Mouse (Mus musculus) CH12.LX (cell line): Measurements from ENCODE around the gene Sel1l. TPM values are rescaled to one million over a fixed set of nuclear protein-coding genes. Genes with fewer than 3 reads are reported as not detected.

ENCODE experiments used
- DNase-seq: peaks from one replicate; pipeline ENCODE4 v3.0.0-alpha.2; 2013; ENCODE audit errors: extremely low read depth
- H3K27ac ChIP-seq: 2 replicates; pipeline ENCODE4 v1.5.1; 2012; ENCODE audit warnings: low read depth, mild to moderate bottlenecking, control low read depth, moderate library complexity; ENCODE audit not compliant: insufficient read depth
- H3K27me3 ChIP-seq: replicated peaks from 2 replicates; pipeline ENCODE3; 2012; ENCODE audit warnings: inconsistent platforms
- H3K36me3 ChIP-seq, 2 experiments: replicated peaks in 1 of 2; 2 replicates each; pipeline versions ENCODE3 to v1.6.1; 2012; ENCODE audit warnings: inconsistent platforms in 1 of 2, low read length in 1 of 2, mild to moderate bottlenecking in 1 of 2, mixed read lengths in 1 of 2, moderate library complexity in 1 of 2; ENCODE audit not compliant: control insufficient read depth in 1 of 2, insufficient read depth in 1 of 2
- H3K4me1 ChIP-seq, 2 experiments: 2 replicates each; pipeline ENCODE4 v1.6.1; 2012; ENCODE audit warnings: inconsistent platforms in 1 of 2, moderate library complexity in 1 of 2; ENCODE audit not compliant: insufficient read depth in 2 of 2, control insufficient read depth in 1 of 2
- H3K4me2 ChIP-seq: 2 replicates; pipeline ENCODE4 v1.6.1; 2012; ENCODE audit warnings: low read depth, mild to moderate bottlenecking, control low read depth; ENCODE audit not compliant: poor library complexity, insufficient read depth, severe bottlenecking
- H3K4me3 ChIP-seq, 3 experiments: fragments of 150-350 bp in 1 of 3; sonication (generic) in 1 of 3; replicated peaks in 1 of 3; 2 replicates each; pipeline versions ENCODE3 to v1.5.1; 2011 to 2012; ENCODE audit warnings: low read depth in 2 of 3, low read length in 2 of 3, mild to moderate bottlenecking in 2 of 3, moderate library complexity in 2 of 3, control low read depth in 1 of 3, improper control_type of control experiment in 1 of 3, inconsistent platforms in 1 of 3, mixed read lengths in 1 of 3; ENCODE audit not compliant: poor library complexity in 1 of 3
- H3K79me2 ChIP-seq: replicated peaks from 2 replicates; pipeline ENCODE4 v1.6.1; 2012; ENCODE audit warnings: mild to moderate bottlenecking, moderate library complexity; ENCODE audit not compliant: control insufficient read depth, poor library complexity, insufficient read depth, severe bottlenecking; ENCODE audit errors: extremely low read depth
- H3K9ac ChIP-seq: 2 replicates; pipeline ENCODE4 v1.6.1; 2012; ENCODE audit warnings: low read depth, mild to moderate bottlenecking, control low read depth, moderate library complexity; ENCODE audit not compliant: insufficient read depth
- H3K9me3 ChIP-seq: replicated peaks from 2 replicates; pipeline ENCODE3; 2012; ENCODE audit warnings: low read length, inconsistent platforms, mixed read lengths
- BHLHE40 ChIP-seq: IDR thresholded peaks from 2 replicates; pipeline ENCODE4 v1.6.1; 2011; ENCODE audit warnings: mild to moderate bottlenecking, low read depth, low read length, improper control_type of control experiment
- CHD1 ChIP-seq: IDR thresholded peaks from 2 replicates; pipeline ENCODE4 v1.6.1; 2012; ENCODE audit warnings: low read depth, low read length, improper control_type of control experiment, inconsistent platforms
- CHD2 ChIP-seq: IDR thresholded peaks from 2 replicates; pipeline ENCODE4 v1.6.1; 2011; ENCODE audit warnings: low read length, improper control_type of control experiment
- CTCF ChIP-seq, 2 experiments: IDR thresholded peaks in 1 of 2; conservative IDR thresholded peaks in 1 of 2; 2 replicates each; pipeline ENCODE4 v1.5.1; 2011 to 2012; ENCODE audit warnings: low read depth in 2 of 2, low read length in 2 of 2, improper control_type of control experiment in 1 of 2, inconsistent platforms in 1 of 2, mild to moderate bottlenecking in 1 of 2, moderate library complexity in 1 of 2
- E2F4 ChIP-seq: IDR thresholded peaks from 2 replicates; pipeline ENCODE4 v1.6.1; 2011; ENCODE audit warnings: low read depth, low read length, improper control_type of control experiment; ENCODE audit not compliant: insufficient replicate concordance
- ELF1 ChIP-seq: IDR thresholded peaks from 2 replicates; pipeline ENCODE4 v1.6.1; 2014; ENCODE audit warnings: low read depth, mild to moderate bottlenecking, inconsistent platforms, low read length, improper control_type of control experiment
- EP300 ChIP-seq: IDR thresholded peaks from 2 replicates; pipeline ENCODE4 v1.6.1; 2011; ENCODE audit warnings: low read length, improper control_type of control experiment
- ETS1 ChIP-seq: conservative IDR thresholded peaks from 2 replicates; pipeline ENCODE4 v1.6.1; 2012; ENCODE audit warnings: low read depth, mild to moderate bottlenecking, inconsistent platforms, low read length, improper control_type of control experiment, moderate library complexity
- GABPA ChIP-seq: IDR thresholded peaks from 2 replicates; pipeline ENCODE4 v1.6.1; 2012; ENCODE audit warnings: low read depth, low read length, improper control_type of control experiment, inconsistent platforms; ENCODE audit not compliant: insufficient replicate concordance
- HCFC1 ChIP-seq: IDR thresholded peaks from 2 replicates; pipeline ENCODE4 v1.6.1; 2012; ENCODE audit warnings: low read depth, mild to moderate bottlenecking, inconsistent platforms, low read length, improper control_type of control experiment
- IRF4 ChIP-seq: IDR thresholded peaks from 2 replicates; pipeline ENCODE4 v1.6.1; 2014; ENCODE audit warnings: low read depth, mild to moderate bottlenecking, inconsistent platforms, low read length, improper control_type of control experiment
- JUN ChIP-seq: IDR thresholded peaks from 2 replicates; pipeline ENCODE4 v1.6.1; 2011; ENCODE audit warnings: low read depth, mild to moderate bottlenecking, low read length, improper control_type of control experiment, moderate library complexity; ENCODE audit not compliant: insufficient read depth
- JUND ChIP-seq: conservative IDR thresholded peaks from 2 replicates; pipeline ENCODE4 v1.6.1; 2011; ENCODE audit warnings: low read depth, low read length, improper control_type of control experiment
- KAT2A ChIP-seq: IDR thresholded peaks from 2 replicates; pipeline ENCODE4 v1.6.1; 2012; ENCODE audit warnings: low read length, improper control_type of control experiment, inconsistent platforms; ENCODE audit not compliant: insufficient replicate concordance
- MAFK ChIP-seq: IDR thresholded peaks from 2 replicates; pipeline ENCODE4 v1.6.1; 2011; ENCODE audit warnings: low read length, improper control_type of control experiment; ENCODE audit not compliant: insufficient replicate concordance
- MAX ChIP-seq: IDR thresholded peaks from 2 replicates; pipeline ENCODE4 v1.6.1; 2011; ENCODE audit warnings: low read length, improper control_type of control experiment
- MAZ ChIP-seq: IDR thresholded peaks from 2 replicates; pipeline ENCODE4 v1.6.1; 2012; ENCODE audit warnings: low read depth, mild to moderate bottlenecking, inconsistent platforms, low read length, improper control_type of control experiment, moderate library complexity
- MEF2A ChIP-seq: IDR thresholded peaks from 2 replicates; pipeline ENCODE4 v1.6.1; 2014; ENCODE audit warnings: low read depth, mild to moderate bottlenecking, inconsistent platforms, low read length, improper control_type of control experiment, borderline replicate concordance
- MXI1 ChIP-seq: IDR thresholded peaks from 2 replicates; pipeline ENCODE4 v1.6.1; 2011; ENCODE audit warnings: mild to moderate bottlenecking, low read depth, low read length, improper control_type of control experiment
- MYC ChIP-seq: IDR thresholded peaks from 2 replicates; pipeline ENCODE4 v1.6.1; 2011; ENCODE audit warnings: low read depth, mild to moderate bottlenecking, improper control_type of control experiment, low read length
- NELFE ChIP-seq: IDR thresholded peaks from 2 replicates; pipeline ENCODE4 v1.6.1; 2011; ENCODE audit warnings: low read depth, low read length, improper control_type of control experiment
- NRF1 ChIP-seq: IDR thresholded peaks from 2 replicates; pipeline ENCODE4 v1.6.1; 2014; ENCODE audit warnings: low read depth, mild to moderate bottlenecking, inconsistent platforms, low read length, improper control_type of control experiment, moderate library complexity
- PAX5 ChIP-seq: IDR thresholded peaks from 2 replicates; pipeline ENCODE4 v1.6.1; 2012; ENCODE audit warnings: low read length, inconsistent platforms, mixed read lengths
- POLR2A ChIP-seq: IDR thresholded peaks from 2 replicates; pipeline ENCODE4 v1.6.1; 2011; ENCODE audit warnings: low read depth, mild to moderate bottlenecking, improper control_type of control experiment, low read length
- POLR2AphosphoS2 ChIP-seq: IDR thresholded peaks from 2 replicates; pipeline ENCODE4 v1.6.1; 2011; ENCODE audit warnings: low read depth, low read length, improper control_type of control experiment
- RAD21 ChIP-seq: IDR thresholded peaks from 2 replicates; pipeline ENCODE4 v1.6.1; 2011; ENCODE audit warnings: low read depth, mild to moderate bottlenecking, low read length, improper control_type of control experiment, moderate library complexity
- RCOR1 ChIP-seq: conservative IDR thresholded peaks from 2 replicates; pipeline ENCODE4 v1.6.1; 2012; ENCODE audit warnings: low read depth, mild to moderate bottlenecking, inconsistent platforms, low read length, improper control_type of control experiment
- SIN3A ChIP-seq: IDR thresholded peaks from 2 replicates; pipeline ENCODE4 v1.6.1; 2012; ENCODE audit warnings: low read length, improper control_type of control experiment, inconsistent platforms
- SMC3 ChIP-seq: IDR thresholded peaks from 2 replicates; pipeline ENCODE4 v1.6.1; 2011; ENCODE audit warnings: low read depth, low read length, improper control_type of control experiment
- TBP ChIP-seq: conservative IDR thresholded peaks from 2 replicates; pipeline ENCODE4 v1.6.1; 2011; ENCODE audit warnings: low read depth, low read length, improper control_type of control experiment
- TCF12 ChIP-seq: IDR thresholded peaks from 2 replicates; pipeline ENCODE4 v1.6.1; 2014; ENCODE audit warnings: low read depth, mild to moderate bottlenecking, inconsistent platforms, low read length, improper control_type of control experiment
- UBTF ChIP-seq: IDR thresholded peaks from 2 replicates; pipeline ENCODE4 v1.6.1; 2012; ENCODE audit warnings: low read depth, mild to moderate bottlenecking, inconsistent platforms, low read length, improper control_type of control experiment, moderate library complexity
- USF1 ChIP-seq: IDR thresholded peaks from 2 replicates; pipeline ENCODE4 v1.6.1; 2014; ENCODE audit warnings: low read depth, mild to moderate bottlenecking, inconsistent platforms, low read length, improper control_type of control experiment
- USF2 ChIP-seq: conservative IDR thresholded peaks from 2 replicates; pipeline ENCODE4 v1.6.1; 2011; ENCODE audit warnings: low read depth, low read length, improper control_type of control experiment
- ZC3H11A ChIP-seq: IDR thresholded peaks from 2 replicates; pipeline ENCODE4 v1.6.1; 2012; ENCODE audit warnings: low read depth, mild to moderate bottlenecking, inconsistent platforms, low read length, improper control_type of control experiment
- ZKSCAN1 ChIP-seq: IDR thresholded peaks from 2 replicates; pipeline ENCODE4 v1.6.1; 2012; ENCODE audit warnings: low read depth, inconsistent platforms, low read length, improper control_type of control experiment, borderline replicate concordance
- ZMIZ1 ChIP-seq: IDR thresholded peaks from 2 replicates; pipeline ENCODE4 v1.6.1; 2012; ENCODE audit warnings: low read depth, mild to moderate bottlenecking, inconsistent platforms, low read length, improper control_type of control experiment
- ZNF384 ChIP-seq: IDR thresholded peaks from 2 replicates; pipeline ENCODE4 v1.6.1; 2012; ENCODE audit warnings: low read depth, low read length, improper control_type of control experiment, inconsistent platforms
- dilution Hi-C: fragments of 300-500 bp; cut with MboI; formaldehyde crosslinking; loops from 2 replicates; pipeline ENCODE4 v1.14.3; 2020; ENCODE audit warnings: low sequenced_read_pairs; ENCODE audit not compliant: extremely low pct_unique_long_range_greater_than_20kb, extremely low pct_ligation_motif_present
- in situ Hi-C: fragments of 300-500 bp; cut with MboI; formaldehyde crosslinking; loops from 3 replicates; pipeline ENCODE4 v1.14.3; 2019; ENCODE audit warnings: low sequenced_read_pairs, low pct_ligation_motif_present, low pct_unique_long_range_greater_than_20kb, mixed read lengths
- polyA plus RNA-seq: library from polyadenylated mRNA; unstranded; fragments of >175 nt; gene quantifications from 2 replicates; pipeline ENCODE4 v1.2.1, GENCODE M21; 2012; ENCODE audit warnings: low read depth; ENCODE audit not compliant: insufficient read length
- total RNA-seq, 2 experiments: library from RNA; depleted of rRNA; stranded (reverse); fragments of 300-350 nt in 1 of 2; fragments of >200 nt in 1 of 2; gene quantifications; 2 replicates each; pipeline ENCODE4 v1.2.3; 2012 to 2014

The Sel1l gene
- total and polyA plus RNA-seq, 3 experiments, result 46.6 to 155 (median 84.7) TPM

DNA sequence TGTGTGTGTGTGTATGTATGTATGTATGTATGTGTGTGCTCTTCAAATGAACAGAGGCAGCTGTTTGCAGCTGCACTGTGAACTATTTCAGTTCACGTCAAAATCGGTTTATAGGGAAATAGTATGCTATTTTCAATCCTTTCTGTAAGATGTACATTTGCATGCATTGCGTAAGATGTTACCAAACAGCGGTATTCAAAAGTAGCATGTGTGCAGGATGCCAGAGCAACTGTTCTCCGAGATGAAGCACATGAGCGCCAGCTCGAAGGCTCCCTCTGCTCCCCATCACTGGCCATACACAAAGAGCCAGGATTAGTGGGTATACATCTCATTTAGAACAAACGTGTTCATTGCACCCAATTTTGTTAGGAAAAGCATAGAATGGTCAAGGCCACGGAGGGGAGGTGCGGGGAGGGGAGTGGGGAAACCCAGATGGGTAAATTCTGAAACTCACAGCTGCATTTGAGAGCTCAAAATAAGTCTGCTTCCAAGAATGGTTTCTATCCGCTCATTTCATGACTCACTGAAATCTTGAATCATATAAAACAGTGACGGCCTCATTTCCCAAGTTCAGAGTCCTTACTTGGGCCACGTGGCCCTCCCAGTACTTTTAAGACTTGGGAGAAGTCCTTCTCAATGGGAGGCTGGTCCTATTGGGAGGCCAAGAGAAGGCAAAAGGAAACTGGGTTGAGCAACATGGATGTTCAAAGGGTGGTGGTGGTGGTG, 45.6 kb downstream of the Sel1l start:
- in situ Hi-C loops, result no loop called here
- no peaks in the 10 kb centered on the region for H3K9me3 ChIP-seq
- TF ChIP-seq MXI1 (peak; percentile 33; the same call in 1 of the 2 replicates), TCF12 (peak; percentile 92), ZMIZ1 (no peak; the same call in none of the 2 replicates), RCOR1 (peak; percentile 83), CTCF (conservative IDR thresholded peaks at IDR 0.05 in 1 of 2, IDR thresholded peaks at IDR 0.05 in 1 of 2; ENCODE audit: low read depth in 2 of 2, low read length in 2 of 2) (no peak), HCFC1 (peak; percentile 34; the same call in 1 of the 2 replicates), ZKSCAN1 (no peak), MAZ (peak; percentile 63; the same call in 1 of the 2 replicates), ZC3H11A (no peak), BHLHE40 (peak; percentile 86), NELFE (peak; percentile 35; the same call in 1 of the 2 replicates), NRF1 (no peak), IRF4 (peak; percentile 77), MAFK (peak; percentile 51; the same call in 1 of the 2 replicates), ELF1 (no peak), USF2 (peak; percentile 64), MYC (peak; percentile 92), SMC3 (no peak), CHD2 (peak; percentile 73), POLR2AphosphoS2 (no peak), JUN (peak; percentile 66), RAD21 (no peak), TBP (peak; percentile 63), ETS1 (peak; percentile 87), E2F4 (peak; percentile 57; the same call in 1 of the 2 replicates), EP300 (peak; percentile 93), PAX5 (no peak), SIN3A (peak; percentile 82), JUND (peak; percentile 54), CHD1 (no peak), KAT2A (0 out of 2 replicates have a peak, but pooled peaks have one; percentile 54), USF1 (peak; percentile 73), MEF2A (peak; percentile 96), POLR2A (peak; percentile 41; the same call in 1 of the 2 replicates), ZNF384 (0 out of 2 replicates have a peak, but pooled peaks have one; percentile 21), GABPA (peak; percentile 32; the same call in 1 of the 2 replicates), MAX (peak; percentile 92), UBTF (no peak)
- no peak overlapping the region for H3K4me3 ChIP-seq
- H3K79me2 ChIP-seq, result 0 out of 2 replicates have a peak, but pooled peaks cover 2% of the 10 kb centered on the region
- no peaks in the 10 kb centered on the region for H3K27me3 ChIP-seq
- peak overlapping the region; percentile 61; the same call in 1 of the 2 replicates for H3K9ac ChIP-seq
- peak; percentile 92 for DNase-seq
- H3K4me2 ChIP-seq, result peak overlapping the region; percentile 83
- H3K36me3 ChIP-seq, result peaks cover 1 to 15% of the 10 kb centered on the region in 2 experiments
- peak overlapping the region; percentile 99 for H3K27ac ChIP-seq
- peaks cover 40 to 87% of the 10 kb centered on the region in 2 experiments for H3K4me1 ChIP-seq
- dilution Hi-C loops, result no loop called here
